Mouse (Mus musculus) neural tube, embryonic 14.5 days (tissue): ENCODE measurements around the gene Fbxw11. TPM values are rescaled to one million over a fixed set of nuclear protein-coding genes. Genes with fewer than 3 reads are reported as not detected.

Experiments used
- ATAC-seq: fragments of 200-750 bp; cut with Nextera tagmentation; 2 replicates; pipeline ENCODE4 v1.8.0; 2017; ENCODE audit warnings: low read depth, mild to moderate bottlenecking, moderate TSS enrichment, moderate library complexity
- H3K27ac ChIP-seq: fragments of 300-500 bp; sonication (generic); 2 replicates; pipeline ENCODE4 v1.5.1; 2014; ENCODE audit warnings: low read depth, mild to moderate bottlenecking, control low read depth, low read length, moderate library complexity, mixed read lengths
- H3K27me3 ChIP-seq: fragments of 300-500 bp; sonication (generic); 2 replicates; pipeline ENCODE4 v1.6.1; 2014; ENCODE audit warnings: low read length; ENCODE audit not compliant: control insufficient read depth, insufficient read depth
- H3K36me3 ChIP-seq: fragments of 300-500 bp; sonication (generic); 2 replicates; pipeline ENCODE4 v1.6.1; 2014; ENCODE audit warnings: low read length, mixed read lengths; ENCODE audit not compliant: control insufficient read depth, insufficient read depth
- H3K4me1 ChIP-seq: fragments of 300-500 bp; sonication (generic); 2 replicates; pipeline ENCODE4 v1.6.1; 2014; ENCODE audit warnings: low read length; ENCODE audit not compliant: control insufficient read depth, insufficient read depth
- H3K4me2 ChIP-seq: fragments of 300-500 bp; sonication (generic); 2 replicates; pipeline ENCODE4 v1.6.1; 2014; ENCODE audit warnings: mild to moderate bottlenecking, low read depth, low read length, control low read depth
- H3K4me3 ChIP-seq: fragments of 300-500 bp; sonication (generic); 2 replicates; pipeline ENCODE4 v1.5.1; 2014; ENCODE audit warnings: low read depth, low read length, control low read depth, mixed read lengths
- H3K9ac ChIP-seq: fragments of 300-500 bp; sonication (generic); replicated peaks from 2 replicates; pipeline ENCODE4 v1.6.1; 2014; ENCODE audit warnings: low read depth, mild to moderate bottlenecking, control low read depth, low read length, mixed read lengths
- H3K9me3 ChIP-seq: fragments of 300-500 bp; sonication (generic); 2 replicates; pipeline ENCODE4 v1.6.1; 2016; ENCODE audit warnings: low read length; ENCODE audit not compliant: control insufficient read depth
- WGBS: fragments of 180-500 bp; shearing (Covaris S2); extraction: QIAGEN DNeasy Blood & Tissue Kit; methylation state at CpG from one replicate; pipeline ENCODE4 v1.1.7; 2014; 5-methylcytosine and 5-hydroxymethylcytosine counted together
- polyA plus RNA-seq: library from polyadenylated mRNA; unstranded; fragments of >200 nt; fragmentation: Nextera tagmentation; extraction: Ambion mirVana; gene quantifications from 2 replicates; pipeline ENCODE4 v1.2.1, GENCODE M21; 2014

Fbxw11 gene
- polyA plus RNA-seq, 1 experiment from 2014 or later, result 109 TPM

DNA sequence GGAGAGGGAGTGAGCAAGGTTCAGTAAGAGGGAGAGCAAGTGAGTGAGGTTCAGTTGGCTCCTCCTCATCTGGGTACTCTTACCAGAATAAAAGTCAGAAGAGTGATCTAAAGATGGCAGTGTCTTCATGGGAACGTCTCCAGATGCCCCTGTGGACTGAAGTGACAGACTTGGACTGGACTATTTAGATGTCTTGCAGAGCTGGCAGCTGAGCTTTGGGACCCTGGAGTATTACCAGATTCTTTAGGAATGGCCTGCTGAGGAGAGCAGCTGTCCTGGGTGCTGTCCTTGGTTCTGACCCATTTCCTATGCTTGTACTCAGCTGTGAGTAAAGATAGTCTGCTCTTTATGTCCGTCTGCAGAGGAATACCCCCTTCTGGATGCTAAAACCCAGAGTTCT is 75.8 kb downstream of the Fbxw11 start:
- Histone ChIP-seq H3K9ac (no peak overlapping the region), H3K27me3 (no peaks in the 10 kb centered on the region), H3K4me2 (no peak overlapping the region), H3K27ac (no peak overlapping the region), H3K36me3 (no peaks in the 10 kb centered on the region), H3K9me3 (no peaks in the 10 kb centered on the region), H3K4me3 (no peak overlapping the region), H3K4me1 (no peaks in the 10 kb centered on the region)
- no peak for ATAC-seq
- WGBS, result 47% methylated on average over 2 of the region's 2 CpGs

GRCm38 (mm10) chr11:32718979-32719378 is 76.5 kb downstream of the Fbxw11 start:
- ATAC-seq, result no peak
- no peaks in the 10 kb centered on the region for H3K9me3 ChIP-seq
- H3K4me3 ChIP-seq, result no peak overlapping the region
- H3K4me1 ChIP-seq, result no peaks in the 10 kb centered on the region
- no peak overlapping the region for H3K27ac ChIP-seq
- no peaks in the 10 kb centered on the region for H3K27me3 ChIP-seq
- 94% methylated on average over 4 of the region's 4 CpGs for WGBS
- no peak overlapping the region for H3K4me2 ChIP-seq
- no peaks in the 10 kb centered on the region for H3K36me3 ChIP-seq
- H3K9ac ChIP-seq, result no peak overlapping the region

DNA sequence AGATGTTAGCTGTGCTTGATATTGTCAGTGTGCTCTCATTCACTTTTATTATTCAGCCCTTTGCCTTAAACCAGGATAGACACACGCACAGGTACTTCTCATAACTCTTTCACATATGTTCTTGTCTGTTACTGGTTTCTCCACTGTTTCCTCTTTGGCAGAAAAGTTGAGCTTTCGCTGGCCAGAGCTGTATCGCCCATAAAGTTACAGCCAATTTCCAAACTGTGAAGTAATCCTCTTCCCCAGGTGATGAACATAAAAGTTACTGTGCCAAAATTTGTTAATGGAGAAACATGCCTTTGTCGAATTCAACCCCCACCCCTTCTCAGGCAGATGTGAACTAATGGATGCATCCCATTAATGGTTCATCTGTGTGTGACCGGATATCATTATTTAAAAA is 80.1 kb downstream of the Fbxw11 start:
- Histone ChIP-seq H3K4me2 (no peak overlapping the region), H3K27ac (no peak overlapping the region), H3K36me3 (no peaks in the 10 kb centered on the region), H3K27me3 (no peaks in the 10 kb centered on the region), H3K4me3 (no peak overlapping the region), H3K9me3 (no peaks in the 10 kb centered on the region), H3K9ac (no peak overlapping the region), H3K4me1 (no peaks in the 10 kb centered on the region)
- WGBS, result 92% methylated on average over 5 of the region's 5 CpGs
- ATAC-seq, result no peak

GRCm38 (mm10) chr11:32723287-32723686 is 80.8 kb downstream of the Fbxw11 start:
- 93% methylated on average over 2 of the region's 2 CpGs for WGBS
- Histone ChIP-seq H3K9me3 (no peaks in the 10 kb centered on the region), H3K36me3 (no peaks in the 10 kb centered on the region), H3K4me3 (no peak overlapping the region), H3K27me3 (no peaks in the 10 kb centered on the region), H3K4me2 (no peak overlapping the region), H3K4me1 (no peaks in the 10 kb centered on the region), H3K9ac (no peak overlapping the region), H3K27ac (no peak overlapping the region)
- ATAC-seq, result no peak

- ATAC-seq, result no peak
- Histone ChIP-seq H3K27ac (no peak overlapping the region), H3K9me3 (no peaks in the 10 kb centered on the region), H3K4me1 (no peaks in the 10 kb centered on the region), H3K27me3 (no peaks in the 10 kb centered on the region), H3K9ac (no peak overlapping the region), H3K36me3 (no peaks in the 10 kb centered on the region), H3K4me2 (no peak overlapping the region), H3K4me3 (no peak overlapping the region)
- WGBS, result 90% methylated on average over 9 of the region's 9 CpGs
These were observed 82.6 kb downstream of the Fbxw11 start for GRCm38 (mm10) chr11:32725171-32725570.

GRCm38 (mm10) chr11:32732467-32732866 is 89.9 kb downstream of the Fbxw11 start:
- Histone ChIP-seq H3K27ac (no peak overlapping the region), H3K36me3 (peaks cover 19% of the 10 kb centered on the region), H3K4me2 (no peak overlapping the region), H3K27me3 (no peaks in the 10 kb centered on the region), H3K9me3 (no peaks in the 10 kb centered on the region), H3K4me1 (no peaks in the 10 kb centered on the region), H3K4me3 (no peak overlapping the region), H3K9ac (no peak overlapping the region)
- ATAC-seq, result no peak
- 70% methylated on average over 5 of the region's 5 CpGs for WGBS

GRCm38 (mm10) chr11:32733195-32733594 is 90.7 kb downstream of the Fbxw11 start:
- H3K4me3 ChIP-seq, result no peak overlapping the region
- no peak for ATAC-seq
- no peak overlapping the region for H3K9ac ChIP-seq
- no peaks in the 10 kb centered on the region for H3K27me3 ChIP-seq
- H3K4me2 ChIP-seq, result no peak overlapping the region
- H3K27ac ChIP-seq, result no peak overlapping the region
- H3K36me3 ChIP-seq, result peaks cover 19% of the 10 kb centered on the region
- WGBS, result 96% methylated on average over 6 of the region's 6 CpGs
- H3K4me1 ChIP-seq, result no peaks in the 10 kb centered on the region
- no peaks in the 10 kb centered on the region for H3K9me3 ChIP-seq

- ATAC-seq, result no peak
- Histone ChIP-seq H3K4me3 (no peak overlapping the region), H3K4me1 (no peaks in the 10 kb centered on the region), H3K27me3 (no peaks in the 10 kb centered on the region), H3K27ac (no peak overlapping the region), H3K4me2 (no peak overlapping the region), H3K36me3 (peaks cover 40% of the 10 kb centered on the region), H3K9me3 (no peaks in the 10 kb centered on the region), H3K9ac (no peak overlapping the region)
- WGBS, result 98% methylated on average over 2 of the region's 2 CpGs
These were observed 93.8 kb downstream of the Fbxw11 start for GRCm38 (mm10) chr11:32736371-32736770.

GRCm38 (mm10) chr11:32737729-32738128 is 95.2 kb downstream of the Fbxw11 start:
- Histone ChIP-seq H3K27me3 (no peaks in the 10 kb centered on the region), H3K27ac (no peak overlapping the region), H3K4me3 (no peak overlapping the region), H3K9me3 (no peaks in the 10 kb centered on the region), H3K4me1 (no peaks in the 10 kb centered on the region), H3K4me2 (no peak overlapping the region), H3K36me3 (peaks cover 45% of the 10 kb centered on the region), H3K9ac (no peak overlapping the region)
- no peak for ATAC-seq
- 90% methylated on average over 5 of the region's 5 CpGs for WGBS

GRCm38 (mm10) chr11:32743891-32744290 is 101.4 kb downstream of the Fbxw11 start:
- no peaks in the 10 kb centered on the region for H3K9me3 ChIP-seq
- no peak for ATAC-seq
- no peak overlapping the region for H3K9ac ChIP-seq
- H3K4me2 ChIP-seq, result no peak overlapping the region
- WGBS, result 76% methylated on average over 5 of the region's 5 CpGs
- H3K27me3 ChIP-seq, result no peaks in the 10 kb centered on the region
- H3K27ac ChIP-seq, result no peak overlapping the region
- H3K36me3 ChIP-seq, result peaks cover 45% of the 10 kb centered on the region
- H3K4me3 ChIP-seq, result no peak overlapping the region
- H3K4me1 ChIP-seq, result no peaks in the 10 kb centered on the region
